Mouse (Mus musculus): Measurements from ENCODE around the gene Psmd10. TPM values are rescaled to one million over a fixed set of nuclear protein-coding genes. Genes with fewer than 3 reads are reported as not detected.

Gene Psmd10
- total and polyA plus RNA-seq, 3 experiments = 48.8 to 53.2 TPM; not detected in 1

DNA sequence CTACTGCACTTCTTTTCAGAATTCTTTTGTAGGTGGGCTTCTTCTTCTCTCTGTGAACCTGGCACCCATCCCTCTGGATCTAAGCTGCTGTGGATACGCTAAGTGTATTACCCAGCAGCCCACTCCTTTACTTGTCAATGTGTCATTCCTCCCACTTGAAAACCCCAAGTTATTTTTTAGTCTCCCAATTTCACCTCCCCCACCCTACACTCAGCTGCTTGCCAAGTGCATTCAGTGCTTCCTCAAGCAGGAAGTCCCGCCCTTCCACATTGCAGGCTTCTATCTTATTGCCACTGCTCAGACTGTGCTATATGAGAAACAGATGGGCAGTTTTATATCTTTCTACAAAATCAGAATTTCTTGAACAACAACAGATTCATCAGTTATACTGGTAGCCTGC, 23.0 kb upstream of the Psmd10 start (continued):
- no peak for TF ChIP-seq CHD2 (IDR thresholded peaks at IDR 0.05; ENCODE audit: low read length)
- TF ChIP-seq USF1 (IDR thresholded peaks at IDR 0.05; ENCODE audit: low read depth, low read length) = no peak
- peak; percentile 44; the same call in 1 of the 2 replicates for TF ChIP-seq ELF1 (IDR thresholded peaks at IDR 0.05; ENCODE audit: low read depth, low read length)
- no peak for TF ChIP-seq CTCF (IDR thresholded peaks at IDR 0.05 in 2 of 3, conservative IDR thresholded peaks at IDR 0.05 in 1 of 3; ENCODE audit: control insufficient read depth in 1 of 3, insufficient read depth in 1 of 3, low read depth in 2 of 3, low read length in 3 of 3, poor library complexity in 1 of 3, severe bottlenecking in 1 of 3)
- no peak for TF ChIP-seq MAFK (IDR thresholded peaks at IDR 0.05; ENCODE audit: borderline replicate concordance, low read depth, low read length)
- TF ChIP-seq TBP (IDR thresholded peaks at IDR 0.05; ENCODE audit: low read depth, low read length) = no peak
- TF ChIP-seq BHLHE40 (IDR thresholded peaks at IDR 0.05; ENCODE audit: borderline replicate concordance, low read depth, low read length) = no peak
- no peak for TF ChIP-seq CHD1 (IDR thresholded peaks at IDR 0.05; ENCODE audit: low read depth, low read length)
- no peak for TF ChIP-seq TAL1 (IDR thresholded peaks at IDR 0.05; ENCODE audit: low read length)
- no peak for TF ChIP-seq GATA1 (IDR thresholded peaks at IDR 0.05; ENCODE audit: low read depth, low read length)

DNA sequence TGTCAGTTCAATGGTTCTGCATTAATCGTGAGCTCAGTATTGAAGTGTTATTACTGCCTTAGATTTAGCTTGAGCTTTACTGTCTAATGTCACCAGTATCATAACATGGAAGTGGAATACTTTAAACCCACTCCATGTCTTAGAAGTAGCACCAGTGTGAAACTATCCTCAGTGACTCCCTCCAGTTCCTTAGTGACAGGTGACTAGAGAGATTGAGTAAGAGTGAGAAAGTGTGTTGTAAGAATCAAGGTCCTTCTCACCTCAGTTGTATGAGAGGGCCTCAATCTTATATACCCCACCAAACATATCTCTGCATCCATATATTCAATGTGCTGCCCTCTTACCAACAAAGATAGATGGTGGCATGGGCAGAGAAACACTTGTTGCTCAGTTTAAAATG, 22.4 kb upstream of the Psmd10 start:
- no peak overlapping the region for H3K27ac ChIP-seq (ENCODE audit: control insufficient read depth, low read depth, low read length)
- no peaks in the 10 kb centered on the region for H3K79me2 ChIP-seq (ENCODE audit: control insufficient read depth, insufficient read depth, low read length, poor library complexity)
- no peak overlapping the region for H3K9ac ChIP-seq (ENCODE audit: control insufficient read depth, low read depth, low read length, poor library complexity, severe bottlenecking)
- H3K4me1 ChIP-seq (ENCODE audit: control insufficient read depth in 1 of 2, insufficient read depth in 2 of 2, low read length in 2 of 2) = peaks cover 7 to 15% of the 10 kb centered on the region in 2 experiments
- no peaks in the 10 kb centered on the region for H3K9me3 ChIP-seq (replicated peaks; ENCODE audit: insufficient read depth, low read length)
- no peak for TF ChIP-seq RAD21 (IDR thresholded peaks at IDR 0.05; ENCODE audit: low read depth, low read length)
- TF ChIP-seq RCOR1 (IDR thresholded peaks at IDR 0.05; ENCODE audit: low read depth, low read length) = no peak
- TF ChIP-seq NELFE (IDR thresholded peaks at IDR 0.05; ENCODE audit: low read depth, low read length) = no peak
- no peak for TF ChIP-seq TBP (IDR thresholded peaks at IDR 0.05; ENCODE audit: low read depth, low read length)
- no peak for TF ChIP-seq BHLHE40 (IDR thresholded peaks at IDR 0.05; ENCODE audit: borderline replicate concordance, low read depth, low read length)
- no peak for TF ChIP-seq MXI1 (IDR thresholded peaks at IDR 0.05; ENCODE audit: low read depth, low read length)
- TF ChIP-seq TCF12 (IDR thresholded peaks at IDR 0.05; ENCODE audit: low read depth, low read length) = no peak
- no peak for TF ChIP-seq SIN3A (IDR thresholded peaks at IDR 0.05; ENCODE audit: low read length)
- no peak for TF ChIP-seq CTCF (IDR thresholded peaks at IDR 0.05 in 2 of 3, conservative IDR thresholded peaks at IDR 0.05 in 1 of 3; ENCODE audit: control insufficient read depth in 1 of 3, insufficient read depth in 1 of 3, low read depth in 2 of 3, low read length in 3 of 3, poor library complexity in 1 of 3, severe bottlenecking in 1 of 3)
- no peak for TF ChIP-seq POLR2AphosphoS5 (IDR thresholded peaks at IDR 0.05; ENCODE audit: borderline replicate concordance, low read depth, low read length)
- no peak for TF ChIP-seq MYC (IDR thresholded peaks at IDR 0.05; ENCODE audit: low read depth, low read length)
- TF ChIP-seq TAL1 (IDR thresholded peaks at IDR 0.05; ENCODE audit: low read length) = no peak
- TF ChIP-seq ZKSCAN1 (IDR thresholded peaks at IDR 0.05; ENCODE audit: low read depth, low read length) = no peak
- no peak for DNase-seq (ENCODE audit: low read depth, low spot score)
- H3K27me3 ChIP-seq (ENCODE audit: control insufficient read depth in 1 of 2, insufficient read depth in 2 of 2, low read length in 2 of 2) = no peaks in the 10 kb centered on the region
- H3K36me3 ChIP-seq (ENCODE audit: control insufficient read depth in 1 of 2, insufficient read depth in 2 of 2, low read length in 2 of 2) = peaks cover 0 to 16% of the 10 kb centered on the region in 2 experiments; a peak in 2 of 4 replicates
- no peak overlapping the region for H3K4me3 ChIP-seq (ENCODE audit: control insufficient read depth in 1 of 2, insufficient read depth in 1 of 2, low read depth in 2 of 2, low read length in 2 of 2)
